Mouse (Mus musculus) cerebellum, adult 2 months (tissue): ENCODE data around the gene Sytl3.

Source experiments
- CTCF ChIP-seq: fragments of 200-500 bp; IDR thresholded peaks from 2 replicates; pipeline ENCODE4 v1.5.1; 2011; ENCODE audit warnings: low read depth, mild to moderate bottlenecking, control low read depth, low read length, moderate library complexity, borderline replicate concordance; ENCODE audit not compliant: insufficient read depth
- POLR2A ChIP-seq: fragments of 200-500 bp; IDR thresholded peaks from 2 replicates; pipeline ENCODE4 v1.6.1; 2011; ENCODE audit warnings: low read length, control low read depth, borderline replicate concordance; ENCODE audit not compliant: insufficient read depth

- TF ChIP-seq POLR2A (no peak), CTCF (no peak)
These were observed 93.5 kb downstream of the Sytl3 start for GRCm38 (mm10) chr17:6752375-6752774.
